Mouse (Mus musculus) MEL (cell line): ENCODE data around the gene Prkch.

ENCODE experiments used
- CTCF ChIP-seq, 3 experiments: IDR thresholded peaks in 2 of 3; conservative IDR thresholded peaks in 1 of 3; 2 replicates each; pipeline ENCODE4 v1.5.1; 2011 to 2012; ENCODE audit warnings: low read length in 3 of 3, low read depth in 2 of 3, mild to moderate bottlenecking in 2 of 3, improper control_type of control experiment in 1 of 3, inconsistent platforms in 1 of 3, mixed read lengths in 1 of 3, moderate library complexity in 1 of 3; ENCODE audit not compliant: control insufficient read depth in 1 of 3, insufficient read depth in 1 of 3, poor library complexity in 1 of 3, severe bottlenecking in 1 of 3
- ELF1 ChIP-seq: IDR thresholded peaks from 2 replicates; pipeline ENCODE4 v1.6.1; 2014; ENCODE audit warnings: low read depth, mild to moderate bottlenecking, inconsistent platforms, low read length, improper control_type of control experiment, moderate library complexity
- EP300 ChIP-seq, 2 experiments: IDR thresholded peaks; 2 replicates each; pipeline ENCODE4 v1.6.1; 2011; ENCODE audit warnings: improper control_type of control experiment in 2 of 2, low read length in 2 of 2, low read depth in 1 of 2, mild to moderate bottlenecking in 1 of 2
- MAFK ChIP-seq: IDR thresholded peaks from 2 replicates; pipeline ENCODE4 v1.6.1; 2011; ENCODE audit warnings: low read depth, mild to moderate bottlenecking, low read length, improper control_type of control experiment, borderline replicate concordance
- TCF12 ChIP-seq: IDR thresholded peaks from 2 replicates; pipeline ENCODE4 v1.6.1; 2014; ENCODE audit warnings: low read depth, mild to moderate bottlenecking, inconsistent platforms, low read length, improper control_type of control experiment, moderate library complexity
- ZKSCAN1 ChIP-seq: IDR thresholded peaks from 2 replicates; pipeline ENCODE4 v1.6.1; 2012; ENCODE audit warnings: low read depth, mild to moderate bottlenecking, inconsistent platforms, low read length, improper control_type of control experiment, moderate library complexity

- TF ChIP-seq ELF1 (no peak), CTCF (IDR thresholded peaks at IDR 0.05 in 2 of 3, conservative IDR thresholded peaks at IDR 0.05 in 1 of 3; ENCODE audit: control insufficient read depth in 1 of 3, insufficient read depth in 1 of 3, low read depth in 2 of 3, low read length in 3 of 3, poor library complexity in 1 of 3, severe bottlenecking in 1 of 3) (no peak), ZKSCAN1 (no peak), TCF12 (no peak), EP300 (IDR thresholded peaks at IDR 0.05; ENCODE audit: low read depth in 1 of 2, low read length in 2 of 2) (no peak), MAFK (no peak)
Measured at GRCm38 (mm10) chr12:73598241-73598640, 13.6 kb downstream of the Prkch start.
